Mouse (Mus musculus) liver, embryonic 18 days (tissue): ENCODE results near the gene Gm8165. TPM values are rescaled to one million over a fixed set of nuclear protein-coding genes. Genes with fewer than 3 reads are reported as not detected.

Experiments
- polyA plus RNA-seq: library from polyadenylated mRNA; depleted of rRNA; stranded (reverse); fragments of >200 nt; gene quantifications from 2 replicates; pipeline ENCODE4 v1.2.3, GENCODE M21; 2012; rRNA removed

Gm8165 gene
- not detected in 2 replicates for polyA plus RNA-seq

DNA sequence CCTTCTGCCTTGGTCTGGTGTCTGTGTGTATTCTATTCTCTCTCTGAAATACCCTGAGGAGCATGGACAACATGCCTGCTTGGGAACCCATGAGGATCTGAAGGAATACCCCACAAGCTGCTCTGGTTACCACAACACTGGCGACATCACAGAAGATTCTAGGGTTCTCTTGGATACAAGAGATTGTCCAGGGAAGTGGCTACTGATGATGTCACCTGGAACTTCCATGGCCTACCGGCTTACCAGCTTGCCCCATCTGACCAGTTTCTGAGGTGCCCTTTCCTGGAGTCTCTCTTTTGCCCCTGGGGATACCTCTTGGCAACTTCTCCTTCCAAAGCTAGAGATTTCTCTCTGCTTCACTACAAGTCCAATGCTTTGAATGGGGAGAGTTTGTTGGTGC, at the start of gene Gm8165:
TSS of gene Gm8165 (minus strand) at position 101 of the 400 bp plus-strand sequence.

DNA sequence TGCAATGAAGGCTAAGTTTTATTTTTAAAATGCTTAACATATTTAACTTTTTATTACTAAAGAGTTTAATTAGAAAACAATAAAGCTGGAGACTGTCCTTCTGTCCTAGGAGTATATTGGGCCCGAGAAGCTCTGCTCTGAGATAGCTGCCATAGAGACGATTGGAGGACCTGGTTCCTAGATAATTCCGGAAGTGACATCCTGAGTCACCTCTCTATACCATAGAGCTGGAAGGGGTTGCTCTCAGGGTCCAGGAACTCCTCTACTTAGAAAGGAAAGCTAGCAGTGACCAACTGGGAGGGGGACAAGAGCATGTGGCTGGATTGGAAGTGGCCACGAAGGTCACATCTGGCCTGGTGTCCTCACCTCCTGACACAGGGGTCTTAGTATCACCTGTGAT, 20.6 kb upstream of the Gm8165 start, which contains the start of gene Gm7324:
TSS of gene Gm7324 (plus strand) at position 208 of the 400 bp plus-strand sequence.

Other genes with a start within 250 kb of the Gm8165 start
- not detected in 2 replicates for gene Gm5799, start 133.6 kb downstream of the Gm8165 start, polyA plus RNA-seq
- gene Gm17654, start 98.1 kb downstream of the Gm8165 start, polyA plus RNA-seq: not detected in 2 replicates
- gene Gm10375, start 69.2 kb downstream of the Gm8165 start, polyA plus RNA-seq: not detected in 2 replicates
- gene Gm7324, start 20.6 kb upstream of the Gm8165 start, polyA plus RNA-seq: 0.17 and 0.26 TPM in 2 replicates
- gene Gm16506, start 50.3 kb upstream of the Gm8165 start, polyA plus RNA-seq: not detected in 2 replicates
- gene Gm6526, start 70.7 kb upstream of the Gm8165 start, polyA plus RNA-seq: not detected in 2 replicates
- not detected in 2 replicates for gene Gm8180, start 107.5 kb upstream of the Gm8165 start, polyA plus RNA-seq
- gene Ear1, start 198.3 kb upstream of the Gm8165 start, polyA plus RNA-seq: 36.8 and 54.4 TPM in 2 replicates
- gene Ear10, start 246.4 kb upstream of the Gm8165 start, polyA plus RNA-seq: not detected in 2 replicates
- gene Gm8113, start 248.2 kb upstream of the Gm8165 start, polyA plus RNA-seq: 7.9 and 13.7 TPM in 2 replicates